Mouse (Mus musculus): Measurements from ENCODE around the gene Gpi1. TPM values are rescaled to one million over a fixed set of nuclear protein-coding genes. Genes with fewer than 3 reads are reported as not detected.
"Not testable (repeated sequence)": the region's sequence is repeated elsewhere in the genome, so short reads cannot be mapped to it uniquely, and the experiment has no call there.

The Gpi1 gene
- total RNA-seq, 2 experiments from 2014 or later = 773 TPM

- no peak for TF ChIP-seq CTCF (conservative IDR thresholded peaks at IDR 0.05)
- DNase-seq (ENCODE audit: low spot score in 2 of 2) = peak; percentile 91 to 95
- H3K27ac ChIP-seq = peak within 1 kb of the TSS; percentile 90
- peak within 1 kb of the TSS; percentile 98 for H3K4me3 ChIP-seq
Observed at GRCm38 (mm10) chr7:34196132-34197128, 33.7 kb downstream of the Gpi1 start, which contains the start of gene Pdcd2l. TSS of gene Pdcd2l (minus strand) at chr7:34196661.

GRCm38 (mm10) chr7:34195632-34196031 lies 34.5 kb downstream of the Gpi1 start:
- no peak for DNase-seq (ENCODE audit: low spot score in 2 of 2)
- TF ChIP-seq CTCF (conservative IDR thresholded peaks at IDR 0.05) = peak; percentile 60
- no peak overlapping the region for H3K27ac ChIP-seq
- peak overlapping the region; percentile 98 for H3K4me3 ChIP-seq

- no peak for TF ChIP-seq CTCF (conservative IDR thresholded peaks at IDR 0.05)
- no peak overlapping the region for H3K27ac ChIP-seq
- no peak overlapping the region for H3K4me3 ChIP-seq
- DNase-seq (ENCODE audit: low spot score in 2 of 2) = no peak
Observed at GRCm38 (mm10) chr7:34192825-34193224, 37.3 kb downstream of the Gpi1 start.

- H3K27ac ChIP-seq = no peak overlapping the region
- no peak for DNase-seq (ENCODE audit: low spot score in 2 of 2)
- TF ChIP-seq CTCF (conservative IDR thresholded peaks at IDR 0.05) = no peak
- H3K4me3 ChIP-seq = no peak overlapping the region
Observed at GRCm38 (mm10) chr7:34189376-34189989, 40.7 kb downstream of the Gpi1 start.

- no peak overlapping the region for H3K4me3 ChIP-seq
- DNase-seq (ENCODE audit: low spot score in 2 of 2) = no peak
- no peak for TF ChIP-seq CTCF (conservative IDR thresholded peaks at IDR 0.05)
- no peak overlapping the region for H3K27ac ChIP-seq
Observed at GRCm38 (mm10) chr7:34183794-34184193, 46.3 kb downstream of the Gpi1 start.

GRCm38 (mm10) chr7:34183356-34183755 lies 46.8 kb downstream of the Gpi1 start:
- no peak overlapping the region for H3K4me3 ChIP-seq
- DNase-seq (ENCODE audit: low spot score in 2 of 2) = no peak
- TF ChIP-seq CTCF (conservative IDR thresholded peaks at IDR 0.05) = no peak
- no peak overlapping the region for H3K27ac ChIP-seq

GRCm38 (mm10) chr7:34176241-34176640 lies 53.9 kb downstream of the Gpi1 start:
- DNase-seq (ENCODE audit: low spot score in 2 of 2); H3K4me3 ChIP-seq; H3K27ac ChIP-seq: not testable (repeated sequence)

GRCm38 (mm10) chr7:34172251-34172650 lies 57.9 kb downstream of the Gpi1 start:
- DNase-seq (ENCODE audit: low spot score in 2 of 2) = no peak
- Histone ChIP-seq H3K27ac (no peak overlapping the region), H3K4me3 (no peak overlapping the region)
- TF ChIP-seq CTCF (conservative IDR thresholded peaks at IDR 0.05) = peak; percentile 25; the same call in 1 of the 2 replicates

- Histone ChIP-seq H3K27ac (peak within 1 kb of the TSS; percentile 93), H3K4me3 (peak within 1 kb of the TSS; percentile 78)
- TF ChIP-seq CTCF (conservative IDR thresholded peaks at IDR 0.05) = no peak
- DNase-seq (ENCODE audit: low spot score in 2 of 2) = no peak
Observed at GRCm38 (mm10) chr7:34169454-34169853, 60.7 kb downstream of the Gpi1 start, which contains the start of gene Uba2. TSS of gene Uba2 (minus strand) at chr7:34169599.

GRCm38 (mm10) chr7:34168470-34169251 lies 61.5 kb downstream of the Gpi1 start:
- DNase-seq (ENCODE audit: low spot score in 2 of 2) = peak; percentile 92 to 94
- Histone ChIP-seq H3K4me3 (peak overlapping the region; percentile 78), H3K27ac (peak overlapping the region; percentile 93)
- TF ChIP-seq CTCF (conservative IDR thresholded peaks at IDR 0.05) = peak; percentile 12; the same call in 1 of the 2 replicates

GRCm38 (mm10) chr7:34167766-34168469 lies 62.2 kb downstream of the Gpi1 start:
- TF ChIP-seq CTCF (conservative IDR thresholded peaks at IDR 0.05) = no peak
- Histone ChIP-seq H3K4me3 (peak overlapping the region; percentile 78), H3K27ac (peak overlapping the region; percentile 93)
- DNase-seq (ENCODE audit: low spot score in 2 of 2) = no peak

- no peak for DNase-seq (ENCODE audit: low spot score in 2 of 2)
- no peak overlapping the region for H3K27ac ChIP-seq
- peak overlapping the region; percentile 78 for H3K4me3 ChIP-seq
- TF ChIP-seq CTCF (conservative IDR thresholded peaks at IDR 0.05) = peak; percentile 67
Observed at GRCm38 (mm10) chr7:34166850-34167249, 63.3 kb downstream of the Gpi1 start.
